Mouse (Mus musculus) heart, embryonic 10.5 days (tissue): ENCODE results near the gene Upb1. TPM values are rescaled to one million over a fixed set of nuclear protein-coding genes. Genes with fewer than 3 reads are reported as not detected.
"Not testable (repeated sequence)": the region's sequence is repeated elsewhere in the genome, so short reads cannot be mapped to it uniquely, and the experiment has no call there.

Source experiments
- DNase-seq: peaks from one replicate; pipeline ENCODE4 v3.0.0-alpha.2; 2017; ENCODE audit warnings: low spot score
- H3K27ac ChIP-seq: fragments of 300-500 bp; sonication (generic); 2 replicates; pipeline ENCODE4 v1.5.1; 2016; ENCODE audit warnings: mild to moderate bottlenecking
- H3K27me3 ChIP-seq: fragments of 300-500 bp; sonication (generic); 2 replicates; pipeline ENCODE4 v1.6.1; 2016; ENCODE audit warnings: mild to moderate bottlenecking; ENCODE audit not compliant: poor library complexity, insufficient read depth, severe bottlenecking
- H3K36me3 ChIP-seq: fragments of 300-500 bp; sonication (generic); 2 replicates; pipeline ENCODE4 v1.6.1; 2016; ENCODE audit warnings: mild to moderate bottlenecking, moderate library complexity
- H3K4me1 ChIP-seq: fragments of 300-500 bp; sonication (generic); 2 replicates; pipeline ENCODE4 v1.6.1; 2016; ENCODE audit warnings: mild to moderate bottlenecking
- H3K4me3 ChIP-seq: fragments of 300-500 bp; sonication (generic); 2 replicates; pipeline ENCODE4 v1.5.1; 2016; ENCODE audit warnings: mild to moderate bottlenecking, moderate library complexity
- H3K9me3 ChIP-seq: fragments of 300-500 bp; sonication (generic); 2 replicates; pipeline ENCODE4 v1.6.1; 2016; ENCODE audit warnings: mild to moderate bottlenecking, moderate library complexity
- WGBS: fragments of 180-500 bp; shearing (Covaris S2); methylation state at CpG from one replicate; pipeline ENCODE4 v1.1.7; 2016; 5-methylcytosine and 5-hydroxymethylcytosine counted together
- polyA plus RNA-seq: library from polyadenylated mRNA; unstranded; fragments of >200 nt; fragmentation: Nextera tagmentation; extraction: Ambion mirVana; gene quantifications from 2 replicates; pipeline ENCODE4 v1.2.1, GENCODE M21; 2016

The Upb1 gene
- polyA plus RNA-seq, 1 experiment from 2014 or later, result 1.6 TPM

- Histone ChIP-seq H3K36me3 (no peaks in the 10 kb centered on the region), H3K27me3 (no peaks in the 10 kb centered on the region), H3K9me3 (no peaks in the 10 kb centered on the region), H3K4me3 (no peak overlapping the region), H3K4me1 (peaks cover 87% of the 10 kb centered on the region), H3K27ac (0 out of 2 replicates have a peak overlapping the region, but pooled peaks have one; percentile 19)
- DNase-seq, result no peak
- WGBS, result 54% methylated on average over 13 of the region's 13 CpGs
These were observed 45.7 kb downstream of the Upb1 start for GRCm38 (mm10) chr10:75446501-75447083.

GRCm38 (mm10) chr10:75447489-75447888 lies 46.6 kb downstream of the Upb1 start:
- H3K27ac ChIP-seq, result peak overlapping the region; percentile 53
- DNase-seq, result no peak
- no peaks in the 10 kb centered on the region for H3K36me3 ChIP-seq
- WGBS, result 78% methylated on average over 11 of the region's 11 CpGs
- H3K4me1 ChIP-seq, result peaks cover 86% of the 10 kb centered on the region
- H3K9me3 ChIP-seq, result no peaks in the 10 kb centered on the region
- no peaks in the 10 kb centered on the region for H3K27me3 ChIP-seq
- H3K4me3 ChIP-seq, result no peak overlapping the region

- H3K9me3 ChIP-seq, result no peaks in the 10 kb centered on the region
- H3K4me1 ChIP-seq, result peaks cover 78% of the 10 kb centered on the region
- no peak for DNase-seq
- H3K27me3 ChIP-seq, result no peaks in the 10 kb centered on the region
- peak overlapping the region; percentile 72; the same call in 1 of the 2 replicates for H3K27ac ChIP-seq
- H3K4me3 ChIP-seq, result no peak overlapping the region
- H3K36me3 ChIP-seq, result no peaks in the 10 kb centered on the region
- 43% methylated on average over 6 of the region's 6 CpGs for WGBS
These were observed 48.0 kb downstream of the Upb1 start for GRCm38 (mm10) chr10:75448806-75449420.

GRCm38 (mm10) chr10:75450331-75450730 lies 49.4 kb downstream of the Upb1 start:
- Histone ChIP-seq H3K36me3 (no peaks in the 10 kb centered on the region), H3K27me3 (no peaks in the 10 kb centered on the region), H3K4me1 (peaks cover 64% of the 10 kb centered on the region), H3K9me3 (no peaks in the 10 kb centered on the region), H3K27ac (peak overlapping the region; percentile 85), H3K4me3 (no peak overlapping the region)
- no peak for DNase-seq
- 87% methylated on average over 8 of the region's 8 CpGs for WGBS

- 39% methylated on average over 10 of the region's 10 CpGs for WGBS
- peaks cover 64% of the 10 kb centered on the region for H3K4me1 ChIP-seq
- no peaks in the 10 kb centered on the region for H3K9me3 ChIP-seq
These were observed 50.3 kb downstream of the Upb1 start for GRCm38 (mm10) chr10:75451036-75451786.

GRCm38 (mm10) chr10:75456061-75456831 lies 55.3 kb downstream of the Upb1 start:
- not testable (repeated sequence) for H3K27me3 ChIP-seq, H3K9me3 ChIP-seq, H3K27ac ChIP-seq, H3K36me3 ChIP-seq, H3K4me3 ChIP-seq, DNase-seq
- H3K4me1 ChIP-seq, result peaks cover 15% of the 10 kb centered on the region
- 58% methylated on average over 12 of the region's 18 CpGs for WGBS

More at GRCm38 (mm10) chr10:75451036-75451786, 50.3 kb downstream of the Upb1 start:
- H3K27ac ChIP-seq, result peak overlapping the region; percentile 85
- DNase-seq, result peak; percentile 91
- H3K27me3 ChIP-seq, result no peaks in the 10 kb centered on the region
- no peaks in the 10 kb centered on the region for H3K36me3 ChIP-seq
- no peak overlapping the region for H3K4me3 ChIP-seq

GRCm38 (mm10) chr10:75457852-75458251 lies 56.9 kb downstream of the Upb1 start:
- 69% methylated on average over 1 of the region's 1 CpGs for WGBS
- H3K4me3 ChIP-seq, result no peak overlapping the region
- no peaks in the 10 kb centered on the region for H3K36me3 ChIP-seq
- H3K27ac ChIP-seq, result no peak overlapping the region
- H3K27me3 ChIP-seq, result no peaks in the 10 kb centered on the region
- H3K9me3 ChIP-seq, result no peaks in the 10 kb centered on the region
- H3K4me1 ChIP-seq, result 0 out of 2 replicates have a peak, but pooled peaks cover 4% of the 10 kb centered on the region
- no peak for DNase-seq

- Histone ChIP-seq H3K27me3 (no peaks in the 10 kb centered on the region), H3K36me3 (no peaks in the 10 kb centered on the region), H3K4me3 (no peak overlapping the region), H3K9me3 (no peaks in the 10 kb centered on the region), H3K4me1 (0 out of 2 replicates have a peak, but pooled peaks cover 4% of the 10 kb centered on the region), H3K27ac (no peak overlapping the region)
- no peak for DNase-seq
- 75% methylated on average over 4 of the region's 4 CpGs for WGBS
These were observed 57.4 kb downstream of the Upb1 start for GRCm38 (mm10) chr10:75458329-75458728.

- 78% methylated on average over 3 of the region's 3 CpGs for whole genome bisulfite sequencing
- DNase-seq, result no peak
These were observed 61.8 kb downstream of the Upb1 start for GRCm38 (mm10) chr10:75462728-75463127.

GRCm38 (mm10) chr10:75465781-75466550 lies 65.1 kb downstream of the Upb1 start:
- no peak overlapping the region for H3K4me3 ChIP-seq
- 46% methylated on average over 6 of the region's 6 CpGs for WGBS
- no peaks in the 10 kb centered on the region for H3K36me3 ChIP-seq
- no peak for DNase-seq
- no peaks in the 10 kb centered on the region for H3K9me3 ChIP-seq
- H3K27ac ChIP-seq, result no peak overlapping the region
- no peaks in the 10 kb centered on the region for H3K27me3 ChIP-seq
- peaks cover 10% of the 10 kb centered on the region for H3K4me1 ChIP-seq

More at GRCm38 (mm10) chr10:75462728-75463127, 61.8 kb downstream of the Upb1 start:
- Histone ChIP-seq H3K27me3 (no peaks in the 10 kb centered on the region), H3K4me1 (peaks cover 10% of the 10 kb centered on the region), H3K4me3 (no peak overlapping the region), H3K27ac (no peak overlapping the region), H3K9me3 (no peaks in the 10 kb centered on the region), H3K36me3 (no peaks in the 10 kb centered on the region)

GRCm38 (mm10) chr10:75473411-75473810 lies 72.5 kb downstream of the Upb1 start:
- H3K9me3 ChIP-seq, result no peaks in the 10 kb centered on the region
- no peak for DNase-seq
- H3K4me1 ChIP-seq, result peaks cover 8% of the 10 kb centered on the region; the same call in 1 of the 2 replicates
- H3K27me3 ChIP-seq, result no peaks in the 10 kb centered on the region
- WGBS, result 72% methylated on average over 8 of the region's 8 CpGs
- no peaks in the 10 kb centered on the region for H3K36me3 ChIP-seq
- no peak overlapping the region for H3K27ac ChIP-seq
- H3K4me3 ChIP-seq, result no peak overlapping the region

- Histone ChIP-seq H3K4me1 (peaks cover 8% of the 10 kb centered on the region; the same call in 1 of the 2 replicates), H3K27me3 (no peaks in the 10 kb centered on the region), H3K36me3 (no peaks in the 10 kb centered on the region), H3K27ac (no peak overlapping the region; the same call in 1 of the 2 replicates), H3K4me3 (no peak overlapping the region), H3K9me3 (no peaks in the 10 kb centered on the region)
- WGBS, result 25% methylated on average over 5 of the region's 5 CpGs
- no peak for DNase-seq
These were observed 73.7 kb downstream of the Upb1 start for GRCm38 (mm10) chr10:75474571-75474970.
